Mouse (Mus musculus) megakaryocyte, embryonic 14.5 days (primary cell): Measurements from ENCODE around the gene Krt9. TPM values are rescaled to one million over a fixed set of nuclear protein-coding genes. Genes with fewer than 3 reads are reported as not detected.
"Not testable (repeated sequence)": the region's sequence is repeated elsewhere in the genome, so short reads cannot be mapped to it uniquely, and the experiment has no call there.

Experiments used
- H3K27me3 ChIP-seq: replicated peaks from 2 replicates; pipeline ENCODE3; 2012; ENCODE audit warnings: inconsistent platforms
- H3K36me3 ChIP-seq: replicated peaks from 2 replicates; pipeline ENCODE3; 2012; ENCODE audit warnings: low read length, inconsistent platforms, mixed read lengths
- H3K4me1 ChIP-seq: 2 replicates; pipeline ENCODE4 v1.6.1; 2012; ENCODE audit warnings: inconsistent platforms
- H3K4me3 ChIP-seq: replicated peaks from 2 replicates; pipeline ENCODE3; 2012; ENCODE audit warnings: moderate library complexity, mild to moderate bottlenecking, inconsistent platforms
- H3K9me3 ChIP-seq: 2 replicates; pipeline ENCODE4 v1.6.1; 2012; ENCODE audit warnings: inconsistent platforms
- FLI1 ChIP-seq: IDR thresholded peaks from 2 replicates; pipeline ENCODE4 v1.6.1; 2012; ENCODE audit warnings: low read length, inconsistent platforms, mixed read lengths
- GATA1 ChIP-seq: IDR thresholded peaks from 3 replicates; pipeline ENCODE4 v1.6.1; 2012; ENCODE audit warnings: mixed read lengths, low read length, inconsistent platforms, borderline replicate concordance
- polyA plus RNA-seq: library from polyadenylated mRNA; stranded (reverse); fragments of >175 nt; gene quantifications from 2 replicates; pipeline ENCODE4 v1.2.3, GENCODE M21; 2012; ENCODE audit warnings: low replicate concordance; ENCODE audit not compliant: insufficient read depth

Gene Krt9
- polyA plus RNA-seq, result not detected in 2 replicates

DNA sequence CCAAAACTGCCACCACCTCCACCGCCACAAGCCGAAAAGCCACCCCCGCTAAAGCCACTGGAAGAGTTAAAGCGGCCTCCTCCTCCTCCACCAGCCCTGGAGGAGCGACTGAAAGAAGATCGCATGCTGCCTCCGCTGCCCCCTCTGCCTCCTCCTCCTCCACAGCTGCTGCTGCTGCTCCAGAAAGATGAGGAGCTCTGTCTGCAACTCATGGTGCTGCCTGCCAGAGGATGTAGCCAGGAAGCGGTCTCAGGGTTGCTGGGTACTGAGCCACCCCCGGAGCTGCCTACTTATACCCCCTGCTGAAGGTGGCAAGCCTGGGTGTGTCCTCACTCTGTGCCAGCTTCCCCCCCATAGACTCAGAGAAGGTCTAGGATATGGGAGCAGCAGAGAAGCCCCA lies at the start of gene Krt9:
Gene Krt9 (minus strand): TSS at position 255 of the 400 bp plus-strand sequence.
- Histone ChIP-seq H3K4me1 (no peaks in the 10 kb centered on the region), H3K36me3 (no peaks in the 10 kb centered on the region), H3K27me3 (peaks cover 6% of the 10 kb centered on the region), H3K4me3 (no peak within 1 kb of the TSS), H3K9me3 (peaks cover 14% of the 10 kb centered on the region; the same call in 1 of the 2 replicates)
- TF ChIP-seq FLI1 (no peak), GATA1 (no peak)

DNA sequence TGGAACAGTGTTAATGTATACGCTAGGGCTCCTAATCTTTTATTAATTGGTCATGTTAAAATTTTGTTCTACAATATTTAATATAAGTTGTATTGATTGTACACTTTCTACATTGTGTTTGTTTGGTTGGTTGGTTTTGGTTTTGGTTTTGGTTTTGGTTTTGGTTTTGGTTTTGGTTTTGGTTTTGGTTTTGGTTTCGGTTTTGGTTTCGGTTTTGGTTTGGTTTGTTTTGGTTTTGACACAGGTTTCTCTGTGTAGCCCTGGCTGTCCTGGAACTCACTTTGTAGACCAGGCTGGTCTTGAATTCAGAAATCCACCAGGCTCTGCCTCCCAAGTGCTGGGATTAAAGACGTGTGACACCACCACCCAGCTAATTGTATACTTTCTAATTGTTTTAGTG lies 47.2 kb upstream of the Krt9 start:
- not testable (repeated sequence) for H3K27me3 ChIP-seq, H3K4me1 ChIP-seq, H3K4me3 ChIP-seq, H3K36me3 ChIP-seq
- peaks cover 20% of the 10 kb centered on the region for H3K9me3 ChIP-seq

GRCm38 (mm10) chr11:100221741-100222140 lies 28.7 kb upstream of the Krt9 start:
- Histone ChIP-seq H3K9me3 (no peaks in the 10 kb centered on the region), H3K4me1 (no peaks in the 10 kb centered on the region), H3K4me3 (no peak overlapping the region), H3K36me3 (no peaks in the 10 kb centered on the region), H3K27me3 (no peaks in the 10 kb centered on the region)
- TF ChIP-seq FLI1 (no peak), GATA1 (no peak)

- peaks cover 2% of the 10 kb centered on the region for H3K27me3 ChIP-seq
- TF ChIP-seq GATA1, result no peak
- no peak overlapping the region for H3K4me3 ChIP-seq
- no peaks in the 10 kb centered on the region for H3K36me3 ChIP-seq
- H3K4me1 ChIP-seq, result no peaks in the 10 kb centered on the region
- H3K9me3 ChIP-seq, result no peaks in the 10 kb centered on the region
Measured at GRCm38 (mm10) chr11:100219304-100219703, 26.3 kb upstream of the Krt9 start.

GRCm38 (mm10) chr11:100208542-100208941 lies 15.5 kb upstream of the Krt9 start:
- H3K36me3 ChIP-seq, result no peaks in the 10 kb centered on the region
- no peaks in the 10 kb centered on the region for H3K4me1 ChIP-seq
- H3K4me3 ChIP-seq, result no peak overlapping the region
- no peak for TF ChIP-seq GATA1
- TF ChIP-seq FLI1, result no peak
- peaks cover 3% of the 10 kb centered on the region for H3K27me3 ChIP-seq
- no peaks in the 10 kb centered on the region for H3K9me3 ChIP-seq

DNA sequence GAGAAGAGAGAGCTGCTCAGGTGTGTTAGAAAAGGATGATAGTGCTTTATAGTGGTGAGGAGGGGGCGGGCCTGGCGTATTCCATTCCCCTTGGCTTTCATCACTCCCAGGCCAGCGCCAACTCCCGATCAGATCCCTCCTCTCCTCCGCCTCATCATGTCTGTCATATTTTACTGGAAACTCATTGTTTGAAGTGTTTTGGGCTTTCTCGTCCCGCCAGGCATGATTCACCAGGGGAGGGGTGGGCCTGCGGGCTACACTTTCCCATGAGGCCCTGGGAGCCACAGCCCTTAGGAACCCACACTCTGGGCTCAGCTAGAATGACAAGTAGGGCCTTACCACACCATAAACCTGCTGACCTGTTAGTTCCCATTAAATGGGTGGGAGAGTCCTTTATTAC lies 14.5 kb upstream of the Krt9 start, which contains the start of gene Krt14:
Gene Krt14 (minus strand): TSS at position 51 of the 400 bp plus-strand sequence.
- H3K36me3 ChIP-seq, result no peaks in the 10 kb centered on the region
- H3K4me3 ChIP-seq, result no peak within 1 kb of the TSS
- H3K9me3 ChIP-seq, result no peaks in the 10 kb centered on the region
- TF ChIP-seq GATA1 (no peak), FLI1 (no peak)
- H3K4me1 ChIP-seq, result no peaks in the 10 kb centered on the region
- peaks cover 3% of the 10 kb centered on the region for H3K27me3 ChIP-seq

DNA sequence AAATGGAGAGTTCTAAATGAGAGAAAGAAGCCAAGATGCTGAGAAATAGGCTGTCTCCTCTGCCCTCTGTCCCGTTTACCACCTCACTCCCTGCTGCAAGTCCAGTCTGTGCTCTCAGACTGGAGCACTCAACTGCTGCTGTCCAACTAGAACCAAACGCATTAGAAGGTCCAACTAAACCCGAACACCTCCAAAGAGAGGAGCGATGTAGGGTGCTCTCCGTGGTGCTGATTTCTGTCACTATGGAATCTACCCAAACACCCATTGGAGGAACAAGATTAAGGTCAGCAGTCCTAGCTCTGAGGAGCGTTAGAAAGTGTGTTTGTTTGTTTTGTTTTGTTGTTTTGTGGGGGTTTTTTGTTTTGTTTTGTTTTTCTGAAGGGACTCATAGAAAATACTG lies 10.4 kb upstream of the Krt9 start:
- Histone ChIP-seq H3K4me1 (peaks cover 3% of the 10 kb centered on the region; the same call in 1 of the 2 replicates), H3K27me3 (peaks cover 2% of the 10 kb centered on the region), H3K9me3 (no peaks in the 10 kb centered on the region), H3K36me3 (no peaks in the 10 kb centered on the region), H3K4me3 (no peak overlapping the region)
- TF ChIP-seq GATA1 (no peak), FLI1 (no peak)

- no peak for TF ChIP-seq FLI1
- TF ChIP-seq GATA1, result no peak
- Histone ChIP-seq H3K36me3 (no peaks in the 10 kb centered on the region), H3K4me3 (no peak overlapping the region), H3K9me3 (no peaks in the 10 kb centered on the region), H3K27me3 (peaks cover 2% of the 10 kb centered on the region), H3K4me1 (peaks cover 3% of the 10 kb centered on the region; the same call in 1 of the 2 replicates)
Measured at GRCm38 (mm10) chr11:100202906-100203305, 9.9 kb upstream of the Krt9 start.

DNA sequence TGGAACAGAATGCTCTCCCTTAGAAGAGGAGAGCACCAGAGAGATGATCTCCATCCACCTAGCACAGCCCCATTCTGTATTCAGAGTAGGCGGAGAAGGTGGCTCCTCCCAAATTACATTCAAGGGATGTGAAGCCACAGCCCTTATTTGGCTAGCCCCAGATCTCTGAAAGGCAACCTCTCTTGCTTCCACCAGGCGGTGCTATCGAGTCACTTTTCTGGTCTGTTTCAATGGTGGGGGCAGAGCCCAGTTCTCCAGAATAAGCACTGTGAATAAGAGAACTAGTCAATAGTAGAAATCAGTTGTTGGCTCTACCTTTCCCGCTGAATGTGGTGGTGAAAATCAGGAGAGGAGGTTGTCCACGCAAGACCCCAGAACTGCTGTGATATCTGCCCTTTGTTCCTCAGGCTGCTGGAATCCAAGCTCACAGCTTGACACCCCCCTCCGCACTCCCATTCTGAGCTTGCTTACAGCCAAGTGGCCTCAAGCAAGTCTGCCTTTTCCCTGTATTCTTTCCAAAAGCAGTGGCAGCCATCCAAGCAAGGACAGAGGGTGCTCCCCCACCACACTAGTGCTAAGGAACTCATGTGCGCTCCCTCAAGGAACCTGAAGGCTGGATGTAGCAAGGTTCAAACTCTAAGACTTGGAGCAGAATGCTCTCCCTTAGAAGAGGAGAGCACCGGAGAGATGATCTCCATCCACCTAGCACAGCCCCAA lies 7.2 kb upstream of the Krt9 start:
- TF ChIP-seq GATA1 (no peak), FLI1 (no peak)
- no peaks in the 10 kb centered on the region for H3K9me3 ChIP-seq

DNA sequence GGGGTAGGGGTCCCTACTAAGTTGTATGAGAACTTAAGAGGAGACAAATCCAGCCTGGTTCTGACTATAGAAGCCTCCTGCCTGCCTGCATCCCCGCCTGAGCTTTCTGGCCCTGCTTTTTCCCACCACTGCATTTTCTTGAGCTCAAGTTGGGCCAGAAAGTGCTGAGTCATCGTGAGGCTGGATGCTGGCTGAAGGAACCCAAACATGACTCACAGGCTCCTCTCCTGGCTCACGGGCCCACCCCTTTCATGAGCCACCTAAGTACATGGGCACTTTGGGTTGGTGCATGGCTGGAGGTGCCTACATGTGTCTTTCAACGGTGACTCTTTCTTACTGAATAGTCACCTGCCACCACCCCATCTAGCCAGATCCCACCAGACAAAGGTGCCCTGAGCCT lies 5.6 kb upstream of the Krt9 start:
- H3K4me3 ChIP-seq, result no peak overlapping the region
- H3K4me1 ChIP-seq, result peaks cover 3% of the 10 kb centered on the region; the same call in 1 of the 2 replicates
- TF ChIP-seq GATA1 (no peak), FLI1 (no peak)
- H3K27me3 ChIP-seq, result peaks cover under 1% of the 10 kb centered on the region
- no peaks in the 10 kb centered on the region for H3K9me3 ChIP-seq
- H3K36me3 ChIP-seq, result no peaks in the 10 kb centered on the region

More for the DNA sequence above, 7.2 kb upstream of the Krt9 start:
- Histone ChIP-seq H3K4me1 (peaks cover 3% of the 10 kb centered on the region; the same call in 1 of the 2 replicates), H3K36me3 (no peaks in the 10 kb centered on the region), H3K27me3 (no peaks in the 10 kb centered on the region), H3K4me3 (no peak overlapping the region)
